ENCODE assay signal across 27 mouse cellular contexts in genomic region chr12:31314310-31314709, GRCm38 (mm10). TPM values are rescaled to one million over a fixed set of nuclear protein-coding genes. Genes with fewer than 3 reads are reported as not detected.
DNase-seq lines count a peak whose midpoint lies in the region; ATAC-seq and TF ChIP-seq lines count a peak whose summit lies in the region.
"Had no signal": no experiment of that assay in that cellular context is flagged by ENCODE, and none has a peak within 500 bp of the region (broad histone marks: within the 10 kb centered on the region; RNA-seq: fewer than 3 reads in every experiment).

No protein-coding gene starts in this region.

- intact Hi-C loops in heart, postnatal 25 days (cut with DNase I): no loop called here
- intact Hi-C loops in heart, adult 2 months (cut with DNase I): no loop called here

- H3K4me3 ChIP-seq in heart, embryonic 12.5 days: no peak overlapping the region
- H3K4me3 ChIP-seq in heart, embryonic 15.5 days: no peak overlapping the region
- H3K4me3 ChIP-seq in heart, adult 2 months: no peak overlapping the region
- H3K4me3 ChIP-seq: embryonic facial prominence, embryonic 10.5 days; embryonic facial prominence, embryonic 13.5 days; erythroblast, embryonic 14.5 days; forebrain, embryonic 12.5 days; forebrain, embryonic 15.5 days; hindbrain, embryonic 10.5 days; hindbrain, embryonic 13.5 days; intestine, embryonic 15.5 days; kidney, embryonic 15.5 days had no signal

- no peaks in the 10 kb centered on the region for H3K79me2 ChIP-seq in heart, adult 2 months (replicated peaks; ENCODE audit: control insufficient read depth, insufficient read depth, low read length)

- peak; percentile 41; the same call in 1 of the 2 replicates for ATAC-seq in heart, embryonic 12.5 days (ENCODE audit: insufficient number of reproducible peaks, low FRiP score)
- peak; percentile 45 for ATAC-seq in heart, embryonic 15.5 days (replicated peaks; ENCODE audit: insufficient number of reproducible peaks, insufficient read depth, low FRiP score, low read depth)
- ATAC-seq: activated CD4-positive, CD25-positive, alpha-beta regulatory T cell, adult 4 months; forebrain, embryonic 15.5 days; hindbrain, embryonic 16.5 days; intestine, embryonic 15.5 days had no signal

- peak overlapping the region; percentile 75 for H3K27ac ChIP-seq in heart, embryonic 12.5 days (ENCODE audit: poor library complexity, severe bottlenecking)
- peak overlapping the region; percentile 73 for H3K27ac ChIP-seq in heart, embryonic 15.5 days
- H3K27ac ChIP-seq in heart, adult 2 months: no peak overlapping the region
- H3K27ac ChIP-seq: embryonic facial prominence, embryonic 10.5 days; embryonic facial prominence, embryonic 13.5 days; forebrain, embryonic 12.5 days; forebrain, embryonic 15.5 days; hindbrain, embryonic 10.5 days; hindbrain, embryonic 13.5 days; intestine, embryonic 15.5 days; kidney, embryonic 15.5 days had no signal

- TF ChIP-seq EP300 in heart, adult 2 months (IDR thresholded peaks at IDR 0.05; ENCODE audit: insufficient read depth, low read depth, low read length): no peak

- no peak for TF ChIP-seq POLR2A in heart, adult 2 months (IDR thresholded peaks at IDR 0.05; ENCODE audit: insufficient read depth, low read depth, low read length)

- H3K36me3 ChIP-seq in heart, embryonic 12.5 days: peaks cover 98% of the 10 kb centered on the region
- H3K36me3 ChIP-seq in heart, embryonic 15.5 days: peaks cover 88% of the 10 kb centered on the region
- no peaks in the 10 kb centered on the region for H3K36me3 ChIP-seq in heart, adult 2 months (ENCODE audit: control insufficient read depth, insufficient read depth, low read length)
- H3K36me3 ChIP-seq: hindbrain, embryonic 13.5 days had no signal

- H3K4me2 ChIP-seq in heart, embryonic 12.5 days: no peak overlapping the region
- H3K4me2 ChIP-seq in heart, embryonic 15.5 days: no peak overlapping the region
- H3K4me2 ChIP-seq: embryonic facial prominence, embryonic 13.5 days; forebrain, embryonic 12.5 days; forebrain, embryonic 15.5 days; hindbrain, embryonic 13.5 days; intestine, embryonic 15.5 days; kidney, embryonic 15.5 days had no signal

- no peak for TF ChIP-seq CTCF in heart, adult 2 months (IDR thresholded peaks at IDR 0.05)

- peak; percentile 37 for DNase-seq in heart, adult 11 months
- no peak for DNase-seq in heart, postnatal 25 days (ENCODE audit: low spot score)
- DNase-seq in heart, postnatal 4 days: no peak
- no peak for DNase-seq in heart, adult 2 months
- DNase-seq: adrenal gland, adult 8-10 months; adrenal gland, postnatal 25 days; cerebellum, adult 11-12 months; cerebellum, adult 8-10 months; cerebellum, postnatal 10 days; cerebellum, postnatal 36 days; embryo, embryonic 11 days; gastrocnemius, postnatal 25 days; kidney, adult 11 months; kidney, adult 8-10 months had no signal

- H3K9me3 ChIP-seq in heart, embryonic 12.5 days (replicated peaks): 0 out of 2 replicates have a peak, but pooled peaks cover 3% of the 10 kb centered on the region
- no peaks in the 10 kb centered on the region for H3K9me3 ChIP-seq in heart, embryonic 15.5 days (replicated peaks)
- H3K9me3 ChIP-seq: embryonic facial prominence, embryonic 10.5 days; forebrain, embryonic 12.5 days; forebrain, embryonic 15.5 days; hindbrain, embryonic 10.5 days; hindbrain, embryonic 13.5 days; intestine, embryonic 15.5 days; kidney, embryonic 15.5 days had no signal

- no peak overlapping the region for H3K9ac ChIP-seq in heart, embryonic 12.5 days
- H3K9ac ChIP-seq in heart, embryonic 15.5 days: no peak overlapping the region
- no peak overlapping the region for H3K9ac ChIP-seq in heart, adult 2 months (ENCODE audit: low read depth, low read length)
- H3K9ac ChIP-seq: embryonic facial prominence, embryonic 13.5 days; forebrain, embryonic 12.5 days; forebrain, embryonic 15.5 days; hindbrain, embryonic 13.5 days; intestine, embryonic 15.5 days; kidney, embryonic 15.5 days had no signal

- H3K27me3 ChIP-seq in heart, embryonic 12.5 days (replicated peaks): no peaks in the 10 kb centered on the region
- H3K27me3 ChIP-seq in heart, embryonic 15.5 days: no peaks in the 10 kb centered on the region
- H3K27me3 ChIP-seq in heart, adult 2 months (ENCODE audit: control insufficient read depth, insufficient read depth, low read length): no peaks in the 10 kb centered on the region
- H3K27me3 ChIP-seq: embryonic facial prominence, embryonic 13.5 days; forebrain, embryonic 12.5 days; forebrain, embryonic 15.5 days; hindbrain, embryonic 13.5 days; intestine, embryonic 15.5 days; kidney, embryonic 15.5 days had no signal

- H3K4me1 ChIP-seq in heart, embryonic 12.5 days (replicated peaks): peaks cover 29% of the 10 kb centered on the region
- H3K4me1 ChIP-seq in heart, embryonic 15.5 days (replicated peaks): peaks cover 47% of the 10 kb centered on the region
- H3K4me1 ChIP-seq in heart, adult 2 months (ENCODE audit: control insufficient read depth, insufficient read depth, low read length): peaks cover 2% of the 10 kb centered on the region
- H3K4me1 ChIP-seq: embryonic facial prominence, embryonic 13.5 days; forebrain, embryonic 12.5 days; intestine, embryonic 15.5 days; kidney, embryonic 15.5 days had no signal

- WGBS in heart, embryonic 12.5 days: 48% methylated on average over 7 of the region's 7 CpGs
- WGBS in heart, embryonic 15.5 days: 45% methylated on average over 7 of the region's 7 CpGs
- 70% methylated on average over 7 of the region's 7 CpGs for WGBS in heart, adult 2 months

RNA-seq across cellular contexts. Expression of gene Dld, which starts 36.9 kb away (rescaled TPM):
- total RNA-seq in heart, postnatal 25 days (2021): 100 to 1,000 TPM; 420 to 439 TPM
- 235 and 238 TPM in 2 replicates for polyA plus RNA-seq in heart, embryonic 12.5 days (2016; fragmentation: Nextera tagmentation; extraction: Ambion mirVana)
- total RNA-seq in heart, postnatal 4 days (2021): 100 to 1,000 TPM; 309 to 328 TPM
- 185 and 235 TPM in 2 replicates for polyA plus RNA-seq in heart, embryonic 15.5 days (2015; fragmentation: Nextera tagmentation; extraction: Ambion mirVana)
- 100 to 1,000 TPM; 374 to 406 TPM for total RNA-seq in heart, adult 2 months (2021)
- 85.0 and 180 TPM in 2 replicates for polyA plus RNA-seq in heart, adult 2 months (2012; rRNA removed)

RNA-seq across cellular contexts. Expression of gene Lamb1, which starts 49.3 kb away (rescaled TPM):
- 10 to 100 TPM; 87.5 to 89.2 TPM for total RNA-seq in heart, postnatal 25 days (2021)
- 127 and 132 TPM in 2 replicates for polyA plus RNA-seq in heart, embryonic 12.5 days (2016; fragmentation: Nextera tagmentation; extraction: Ambion mirVana)
- 100 to 1,000 TPM; 266 to 279 TPM for total RNA-seq in heart, postnatal 4 days (2021)
- 90.9 and 99.5 TPM in 2 replicates for polyA plus RNA-seq in heart, embryonic 15.5 days (2015; fragmentation: Nextera tagmentation; extraction: Ambion mirVana)
- total RNA-seq in heart, adult 2 months (2021): 10 to 100 TPM; 55.3 to 58.1 TPM
- polyA plus RNA-seq in heart, adult 2 months (2012; rRNA removed): 25.1 and 44.1 TPM in 2 replicates
- polyA plus RNA-seq: activated CD4-positive, CD25-positive, alpha-beta regulatory T cell, adult 4 months had no signal
